Mouse (Mus musculus) CH12.LX (cell line): ENCODE measurements around the gene Dazap1.
A peak's percentile ranks its signal among the peaks of the same experiment; 100 is the strongest.

Experiments
- BHLHE40 ChIP-seq: IDR thresholded peaks from 2 replicates; pipeline ENCODE4 v1.6.1; 2011; ENCODE audit warnings: mild to moderate bottlenecking, low read depth, low read length, improper control_type of control experiment
- CTCF ChIP-seq, 2 experiments: IDR thresholded peaks in 1 of 2; conservative IDR thresholded peaks in 1 of 2; 2 replicates each; pipeline ENCODE4 v1.5.1; 2011 to 2012; ENCODE audit warnings: low read depth in 2 of 2, low read length in 2 of 2, improper control_type of control experiment in 1 of 2, inconsistent platforms in 1 of 2, mild to moderate bottlenecking in 1 of 2, moderate library complexity in 1 of 2
- EP300 ChIP-seq: IDR thresholded peaks from 2 replicates; pipeline ENCODE4 v1.6.1; 2011; ENCODE audit warnings: low read length, improper control_type of control experiment
- ETS1 ChIP-seq: conservative IDR thresholded peaks from 2 replicates; pipeline ENCODE4 v1.6.1; 2012; ENCODE audit warnings: low read depth, mild to moderate bottlenecking, inconsistent platforms, low read length, improper control_type of control experiment, moderate library complexity
- HCFC1 ChIP-seq: IDR thresholded peaks from 2 replicates; pipeline ENCODE4 v1.6.1; 2012; ENCODE audit warnings: low read depth, mild to moderate bottlenecking, inconsistent platforms, low read length, improper control_type of control experiment
- IRF4 ChIP-seq: IDR thresholded peaks from 2 replicates; pipeline ENCODE4 v1.6.1; 2014; ENCODE audit warnings: low read depth, mild to moderate bottlenecking, inconsistent platforms, low read length, improper control_type of control experiment
- MAFK ChIP-seq: IDR thresholded peaks from 2 replicates; pipeline ENCODE4 v1.6.1; 2011; ENCODE audit warnings: low read length, improper control_type of control experiment; ENCODE audit not compliant: insufficient replicate concordance
- MYC ChIP-seq: IDR thresholded peaks from 2 replicates; pipeline ENCODE4 v1.6.1; 2011; ENCODE audit warnings: low read depth, mild to moderate bottlenecking, improper control_type of control experiment, low read length
- POLR2A ChIP-seq: IDR thresholded peaks from 2 replicates; pipeline ENCODE4 v1.6.1; 2011; ENCODE audit warnings: low read depth, mild to moderate bottlenecking, improper control_type of control experiment, low read length
- RAD21 ChIP-seq: IDR thresholded peaks from 2 replicates; pipeline ENCODE4 v1.6.1; 2011; ENCODE audit warnings: low read depth, mild to moderate bottlenecking, low read length, improper control_type of control experiment, moderate library complexity
- SIN3A ChIP-seq: IDR thresholded peaks from 2 replicates; pipeline ENCODE4 v1.6.1; 2012; ENCODE audit warnings: low read length, improper control_type of control experiment, inconsistent platforms
- USF2 ChIP-seq: conservative IDR thresholded peaks from 2 replicates; pipeline ENCODE4 v1.6.1; 2011; ENCODE audit warnings: low read depth, low read length, improper control_type of control experiment
- ZC3H11A ChIP-seq: IDR thresholded peaks from 2 replicates; pipeline ENCODE4 v1.6.1; 2012; ENCODE audit warnings: low read depth, mild to moderate bottlenecking, inconsistent platforms, low read length, improper control_type of control experiment
- ZNF384 ChIP-seq: IDR thresholded peaks from 2 replicates; pipeline ENCODE4 v1.6.1; 2012; ENCODE audit warnings: low read depth, low read length, improper control_type of control experiment, inconsistent platforms

DNA sequence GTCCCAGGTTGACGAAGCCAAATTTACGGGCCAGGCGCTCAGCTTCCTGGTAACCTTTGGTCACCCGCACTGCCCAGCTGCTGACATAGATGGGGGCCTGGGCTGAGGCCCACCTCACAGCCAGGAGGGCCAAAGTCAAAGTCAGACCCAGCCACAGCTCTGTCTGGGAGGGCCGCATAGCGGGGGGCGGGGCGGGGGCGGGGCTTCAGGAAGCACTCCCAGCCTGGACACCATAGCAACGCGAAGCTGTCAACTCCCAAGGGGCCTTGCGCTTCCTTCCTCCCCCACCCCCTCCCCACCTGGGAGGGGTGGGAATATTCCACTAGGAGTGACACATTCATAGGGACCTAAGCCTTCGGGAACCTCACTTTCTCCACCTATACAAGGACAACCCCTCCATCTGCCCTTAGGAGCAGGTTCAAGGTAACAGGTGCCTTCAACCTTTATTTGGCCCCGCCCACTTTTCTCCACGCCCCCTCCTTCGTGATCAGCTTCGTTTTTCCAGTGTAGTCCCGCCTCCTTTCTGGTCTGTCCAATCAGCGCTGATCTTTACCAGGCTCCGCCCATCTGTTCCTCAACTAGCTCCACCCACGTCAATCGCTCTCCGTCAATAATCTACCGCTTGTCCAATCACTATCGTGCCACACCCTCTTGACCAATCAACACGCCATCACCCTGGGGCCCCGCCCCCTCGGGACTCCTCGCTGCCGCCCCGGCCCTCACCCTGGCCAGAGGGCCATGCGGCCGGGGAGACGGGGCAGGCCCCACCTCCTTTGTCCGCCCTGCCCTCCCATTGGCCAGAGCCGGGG, 68.2 kb downstream of the Dazap1 start, which contains the start of the genes Pcsk4 and Reep6:
- no peak for TF ChIP-seq CTCF (conservative IDR thresholded peaks at IDR 0.05 in 1 of 2, IDR thresholded peaks at IDR 0.05 in 1 of 2; ENCODE audit: low read depth in 2 of 2, low read length in 2 of 2)
- no peak for TF ChIP-seq ETS1
- no peak for TF ChIP-seq USF2
- no peak; the same call in 1 of the 2 replicates for TF ChIP-seq EP300
- TF ChIP-seq RAD21: no peak
- TF ChIP-seq ZNF384: no peak
- no peak for TF ChIP-seq ZC3H11A
- no peak for TF ChIP-seq MAFK
- TF ChIP-seq HCFC1: 0 out of 2 replicates have a peak, but pooled peaks have one; percentile 21
- no peak for TF ChIP-seq BHLHE40
- no peak for TF ChIP-seq POLR2A
- TF ChIP-seq SIN3A: peak; percentile 81
- no peak for TF ChIP-seq IRF4
- no peak for TF ChIP-seq MYC
